In the genomic region with DNA sequence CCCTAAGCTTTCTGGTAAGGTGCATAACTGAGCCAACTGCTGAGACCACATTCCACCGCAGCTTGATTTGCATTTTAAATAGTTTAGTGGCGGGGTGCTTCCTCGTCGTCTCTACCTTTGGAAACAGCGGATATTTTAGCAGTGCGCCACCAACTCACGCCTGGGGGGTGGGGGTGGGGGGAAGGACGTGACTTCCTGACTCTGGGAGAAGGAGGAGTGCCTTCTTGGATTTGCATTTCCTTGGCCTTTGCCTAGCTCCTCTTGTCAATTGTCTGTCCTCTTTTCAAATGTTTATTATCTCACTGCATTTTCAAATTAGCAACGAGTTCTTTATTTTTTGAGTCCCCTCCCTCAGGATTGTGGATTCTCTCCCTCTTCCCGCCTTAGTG, we compare ENCODE assay signal across 12 mouse cellular contexts. TPM values are rescaled to one million over a fixed set of nuclear protein-coding genes. Genes with fewer than 3 reads are reported as not detected.
DNase-seq lines count a peak whose midpoint lies in the region; ATAC-seq lines count a peak whose summit lies in the region.
"Had no signal": no experiment of that assay in that cellular context is flagged by ENCODE, and none has a peak within 500 bp of the region (broad histone marks: within the 10 kb centered on the region; RNA-seq: fewer than 3 reads in every experiment).

No protein-coding gene starts in this region.

- peaks cover 23% of the 10 kb centered on the region for H3K27me3 ChIP-seq in heart, embryonic 10.5 days (ENCODE audit: insufficient read depth, poor library complexity, severe bottlenecking)
- peaks cover 35% of the 10 kb centered on the region for H3K27me3 ChIP-seq in hindbrain, embryonic 15.5 days
- H3K27me3 ChIP-seq in midbrain, embryonic 14.5 days (ENCODE audit: control insufficient read depth, insufficient read depth, low read length) = peaks cover 29% of the 10 kb centered on the region

- H3K4me2 ChIP-seq in hindbrain, embryonic 15.5 days = peak overlapping the region; percentile 56
- H3K4me2 ChIP-seq in midbrain, embryonic 14.5 days (ENCODE audit: low read length) = peak overlapping the region; percentile 33

- no peaks in the 10 kb centered on the region for H3K36me3 ChIP-seq in heart, embryonic 10.5 days
- no peaks in the 10 kb centered on the region for H3K36me3 ChIP-seq in hindbrain, embryonic 15.5 days
- no peaks in the 10 kb centered on the region for H3K36me3 ChIP-seq in midbrain, embryonic 14.5 days (ENCODE audit: control insufficient read depth, insufficient read depth, low read length)

- H3K27ac ChIP-seq in heart, embryonic 10.5 days = no peak overlapping the region
- no peak overlapping the region for H3K27ac ChIP-seq in hindbrain, embryonic 15.5 days (replicated peaks)
- H3K27ac ChIP-seq in midbrain, embryonic 14.5 days (replicated peaks; ENCODE audit: low read depth, low read length) = no peak overlapping the region

- peak overlapping the region; percentile 58 for H3K4me3 ChIP-seq in heart, embryonic 10.5 days
- H3K4me3 ChIP-seq in hindbrain, embryonic 15.5 days = 0 out of 2 replicates have a peak overlapping the region, but pooled peaks have one; percentile 11
- no peak overlapping the region; the same call in 1 of the 2 replicates for H3K4me3 ChIP-seq in midbrain, embryonic 14.5 days (replicated peaks; ENCODE audit: low read depth, low read length)

- no peak overlapping the region for H3K9ac ChIP-seq in hindbrain, embryonic 15.5 days
- H3K9ac ChIP-seq in midbrain, embryonic 14.5 days (replicated peaks; ENCODE audit: low read length) = no peak overlapping the region

- peaks cover 20% of the 10 kb centered on the region for H3K4me1 ChIP-seq in heart, embryonic 10.5 days
- H3K4me1 ChIP-seq in hindbrain, embryonic 15.5 days (replicated peaks) = peaks cover 20% of the 10 kb centered on the region
- peaks cover 12% of the 10 kb centered on the region; the same call in 1 of the 2 replicates for H3K4me1 ChIP-seq in midbrain, embryonic 14.5 days (ENCODE audit: control insufficient read depth, insufficient read depth, low read length)

- no peak for ATAC-seq in hindbrain, embryonic 15.5 days (ENCODE audit: low FRiP score, low read depth)
- no peak for ATAC-seq in midbrain, embryonic 14.5 days (ENCODE audit: low FRiP score, low TSS enrichment)

- no peak for DNase-seq in heart, embryonic 10.5 days (ENCODE audit: low spot score)
- no peak for DNase-seq in heart, adult 8-10 months (ENCODE audit: low spot score)
- DNase-seq in embryo, embryonic 11 days = peak; percentile 31
- DNase-seq in midbrain, embryonic 14.5 days = peak; percentile 19
- DNase-seq in layer of hippocampus, adult 9-10 months (ENCODE audit: low spot score) = no peak
- no peak for DNase-seq in c-Kit-positive CD71-positive TER-119-positive erythroid progenitor cells, embryonic 14.5 days (ENCODE audit: low spot score)
- no peak for DNase-seq in kidney, postnatal 10 days
- DNase-seq: adrenal gland, postnatal 36 days; kidney, postnatal 25 days; spleen, adult 18-20 months had no signal

- no peaks in the 10 kb centered on the region for H3K9me3 ChIP-seq in heart, embryonic 10.5 days
- H3K9me3 ChIP-seq in hindbrain, embryonic 15.5 days = no peaks in the 10 kb centered on the region
- no peaks in the 10 kb centered on the region for H3K9me3 ChIP-seq in midbrain, embryonic 14.5 days (ENCODE audit: control insufficient read depth, low read length)

- 1% methylated on average over 10 of the region's 10 CpGs for WGBS in heart, embryonic 10.5 days
- 2% methylated on average over 10 of the region's 10 CpGs for WGBS in hindbrain, embryonic 15.5 days
- WGBS in midbrain, embryonic 14.5 days = 2% methylated on average over 10 of the region's 10 CpGs

RNA-seq across cellular contexts. Expression of a gene that starts 1.4 kb away (rescaled TPM):
- 0.14 and 0.30 TPM in 2 replicates for polyA plus RNA-seq in heart, embryonic 10.5 days (2016; fragmentation: Nextera tagmentation; extraction: Ambion mirVana)
- total RNA-seq in heart, adult 8-10 months (2022) = not detected
- polyA plus RNA-seq in hindbrain, embryonic 15.5 days (2015; fragmentation: Nextera tagmentation; extraction: Ambion mirVana) = 0.08 TPM in 1 of 2 replicates, not detected in the other
- polyA plus RNA-seq in midbrain, embryonic 14.5 days (2014; fragmentation: Nextera tagmentation; extraction: Ambion mirVana) = 0.07 TPM in 1 of 2 replicates, not detected in the other
- total RNA-seq: adrenal gland, postnatal 36 days; megakaryocyte progenitor cell, adult 5-6 weeks had no signal

Comparison
In these comparisons a context has a peak if more than half of its experiments do, and no peak if none do; other contexts are left out.
1. DNase-seq: peak in embryo, embryonic 11 days (single experiment) and midbrain, embryonic 14.5 days (single experiment); none in heart, embryonic 10.5 days (single experiment), heart, adult 8-10 months (single experiment), layer of hippocampus, adult 9-10 months (single experiment), c-Kit-positive CD71-positive TER-119-positive erythroid progenitor cells, embryonic 14.5 days (single experiment) and kidney, postnatal 10 days (single experiment).